Mouse (Mus musculus): ENCODE data around the gene 4930519G04Rik.
"Not testable (repeated sequence)": the region's sequence is repeated elsewhere in the genome, so short reads cannot be mapped to it uniquely, and the experiment has no call there.

4930519G04Rik gene

DNA sequence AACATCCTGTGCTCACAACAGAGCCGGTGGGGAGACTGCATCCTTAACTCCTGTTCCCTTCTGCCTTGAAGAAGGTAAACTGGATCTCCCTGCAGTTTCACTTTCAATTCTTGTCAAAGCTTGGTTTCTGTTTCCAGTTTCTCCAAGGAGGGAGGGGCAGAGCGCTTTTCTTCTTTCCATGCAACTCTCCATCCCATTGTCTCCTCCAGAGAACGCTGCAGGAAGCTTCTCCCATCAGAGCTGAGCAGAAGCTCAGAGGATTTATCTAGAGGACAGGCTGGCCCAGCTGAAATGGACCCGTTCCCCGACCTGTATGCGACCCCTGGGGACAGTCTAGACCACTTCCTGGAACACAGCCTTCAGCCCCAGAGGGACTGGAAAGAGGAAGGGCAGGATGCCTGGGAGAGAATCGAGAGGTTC is 43.9 kb downstream of the 4930519G04Rik start:
- in situ Hi-C loops (cut with MboI; ENCODE audit: unreplicated experiment in 2 of 2): loop anchor here in 1 of 2 experiments (5.0 kb wide), 1 partner anchor 70 kb away; no protein-coding TSS in a partner anchor

DNA sequence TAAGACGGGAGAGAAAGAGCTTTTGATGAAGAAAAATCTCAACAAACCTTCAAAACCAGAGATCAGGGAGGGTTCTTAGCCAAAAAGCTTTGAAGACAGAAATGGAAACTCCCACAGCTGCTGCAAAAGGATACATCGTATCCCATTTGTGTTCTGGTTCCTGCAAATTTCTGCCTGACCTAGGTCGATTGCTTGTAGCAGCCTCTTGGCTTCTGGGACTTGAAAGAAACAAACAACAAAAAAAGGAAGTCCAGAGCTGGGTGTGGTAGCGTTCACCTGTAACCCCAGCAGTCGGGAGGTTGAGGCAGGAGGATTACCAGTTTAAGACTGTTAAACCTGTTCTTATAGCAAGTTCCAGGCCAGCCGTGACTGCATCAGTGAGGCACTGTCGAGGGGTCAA is 45.4 kb downstream of the 4930519G04Rik start:
- in situ Hi-C loops (cut with MboI; ENCODE audit: unreplicated experiment in 2 of 2): loop anchor here in 1 of 2 experiments (5.0 kb wide), 1 partner anchor 72 kb away; no protein-coding TSS in a partner anchor

DNA sequence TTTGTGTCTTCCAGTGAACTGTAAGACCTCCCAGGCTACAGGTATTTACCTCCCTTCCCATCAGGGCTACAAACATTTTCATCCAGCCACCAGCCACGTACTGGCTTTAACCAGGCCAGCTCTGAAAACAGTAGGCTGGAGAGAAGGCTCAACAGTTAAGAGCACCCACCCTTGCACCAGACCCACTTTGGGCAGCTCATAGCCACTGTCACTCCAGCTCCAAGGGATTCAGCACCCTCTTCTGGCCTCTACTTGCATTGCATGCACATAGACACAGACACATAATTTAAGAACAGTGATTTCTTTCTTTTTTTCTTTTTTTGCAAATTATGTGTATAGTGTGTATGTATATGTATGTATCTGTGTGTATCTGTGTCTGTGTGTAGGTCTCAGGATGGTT is 48.9 kb downstream of the 4930519G04Rik start:
- in situ Hi-C loops (cut with MboI; ENCODE audit: unreplicated experiment in 2 of 2): loop anchor here in 1 of 2 experiments (5.0 kb wide), 2 partner anchors 75 to 195 kb away; partner anchors contain the start of gene Tchp

DNA sequence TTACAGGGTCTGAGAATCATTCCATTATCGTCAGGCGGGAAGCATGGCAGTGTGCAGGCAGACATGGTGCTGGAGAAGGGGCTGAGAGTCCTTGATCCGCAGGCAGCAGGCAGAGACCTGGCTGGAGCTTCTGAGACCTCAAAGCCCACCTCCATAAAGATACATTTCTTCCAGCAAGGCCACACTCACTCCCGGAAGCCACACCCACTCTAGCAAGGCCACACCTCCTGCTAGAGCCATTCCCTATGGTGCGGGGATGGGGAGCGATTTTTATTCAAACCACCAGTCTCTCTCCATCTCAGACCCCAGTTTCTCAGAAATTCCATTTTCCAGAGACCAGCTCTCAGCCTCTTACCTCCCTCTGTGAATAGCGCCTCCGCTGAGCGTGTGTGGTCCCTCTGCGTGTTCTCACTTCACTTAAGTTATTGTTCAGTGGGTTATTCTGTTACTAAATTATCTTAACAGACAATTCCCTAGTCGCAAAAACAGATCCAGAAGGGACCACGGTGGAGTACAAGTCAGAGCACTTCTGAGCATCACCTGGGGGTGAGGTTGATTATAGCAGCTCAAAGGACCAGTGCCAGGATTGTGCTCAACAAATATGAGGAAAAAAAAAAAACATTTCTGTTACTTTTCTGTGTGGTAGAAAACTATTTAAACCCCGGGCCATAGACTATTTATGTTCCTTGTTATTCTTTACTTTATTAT is 55.3 kb downstream of the 4930519G04Rik start:
- in situ Hi-C loops (cut with MboI; ENCODE audit: unreplicated experiment in 2 of 2): loop anchor here (5.0 kb wide), 2 partner anchors 271 to 276 kb away; no protein-coding TSS in a partner anchor

DNA sequence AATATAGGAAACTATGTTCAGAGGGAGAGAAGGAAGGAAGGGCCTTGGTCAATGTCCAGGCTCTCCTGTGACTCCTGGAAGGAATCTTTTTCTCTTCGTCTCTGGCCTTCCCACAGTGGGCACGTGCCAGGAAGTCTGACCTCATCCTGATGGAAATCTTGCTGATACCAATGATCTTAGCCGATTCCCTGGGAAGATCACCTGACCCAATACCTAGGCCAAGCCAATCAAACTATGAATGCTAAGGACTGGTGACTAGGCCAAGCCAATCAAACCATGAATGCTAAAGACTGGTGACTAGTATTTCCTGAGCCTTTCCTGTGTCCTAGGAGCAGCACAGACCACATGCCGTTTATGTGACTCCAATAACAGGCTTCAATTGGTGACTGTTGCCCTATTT is 60.2 kb downstream of the 4930519G04Rik start:
- in situ Hi-C loops (cut with MboI; ENCODE audit: unreplicated experiment in 2 of 2): loop anchor here in 1 of 2 experiments (5.0 kb wide), 1 partner anchor 206 kb away; the partner anchor contains the start of gene Tchp

DNA sequence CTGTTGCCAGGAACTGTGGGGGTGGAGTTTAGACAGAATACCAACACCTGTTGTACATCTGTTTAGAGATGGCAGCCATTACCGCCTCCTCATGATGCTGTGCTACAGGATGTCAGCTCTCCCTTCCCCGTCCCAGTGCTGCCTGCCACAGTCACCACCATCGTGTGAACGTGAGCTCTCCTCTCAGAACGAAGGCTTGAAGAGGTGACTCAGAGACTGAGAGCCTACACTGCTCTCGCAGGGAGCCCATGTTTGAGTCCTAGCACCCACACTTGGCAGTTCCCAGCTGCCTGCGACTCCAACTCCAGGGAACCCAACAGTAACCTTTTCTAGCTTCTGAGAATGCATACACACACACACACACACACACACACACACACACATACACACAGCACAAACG is 61.4 kb downstream of the 4930519G04Rik start:
- in situ Hi-C loops (cut with MboI; ENCODE audit: unreplicated experiment in 2 of 2): loop anchor here in 1 of 2 experiments (5.0 kb wide), 1 partner anchor 208 kb away; the partner anchor contains the start of gene Tchp

DNA sequence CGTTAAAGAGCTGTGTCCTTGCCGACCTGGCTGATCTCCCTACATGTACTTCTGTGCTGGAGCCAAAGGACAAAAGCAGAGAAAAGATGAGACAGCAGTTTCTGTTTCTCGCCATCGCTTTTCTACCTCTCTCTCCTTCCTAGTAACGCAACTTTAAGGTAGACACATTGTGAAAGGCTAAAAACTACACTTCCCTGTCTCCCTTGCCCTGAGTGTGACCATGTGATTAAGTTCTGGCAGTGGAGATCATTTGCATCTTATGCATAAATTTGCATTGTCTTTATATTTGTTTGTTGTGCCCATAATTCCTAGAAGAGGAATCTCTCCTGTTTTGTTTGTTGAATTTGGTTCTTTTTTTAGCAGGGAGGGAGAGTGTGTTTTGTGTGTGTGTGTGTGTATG is 62.4 kb downstream of the 4930519G04Rik start:
- in situ Hi-C loops (cut with MboI; ENCODE audit: unreplicated experiment in 2 of 2): no loop called here

DNA sequence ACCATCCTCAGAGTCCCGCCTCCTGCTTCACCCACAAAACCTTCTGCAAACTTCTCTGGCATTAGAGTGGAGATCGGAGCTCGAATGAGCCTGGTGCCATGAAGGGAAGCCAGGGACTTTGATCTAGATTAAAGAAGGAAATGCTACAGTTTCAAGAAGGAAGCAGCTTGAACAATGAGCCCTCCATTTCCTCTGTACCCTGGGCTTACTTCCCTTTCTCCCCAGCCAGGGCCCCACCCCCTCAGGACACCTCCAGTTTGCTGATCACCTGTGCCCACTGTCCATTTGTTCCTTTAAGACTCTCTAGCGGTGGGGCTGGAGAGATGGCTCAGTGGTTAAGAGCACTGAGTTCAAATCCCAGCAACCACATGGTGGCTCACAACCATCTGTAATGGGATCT is 63.3 kb downstream of the 4930519G04Rik start:
- in situ Hi-C loops (cut with MboI; ENCODE audit: unreplicated experiment in 2 of 2): no loop called here

DNA sequence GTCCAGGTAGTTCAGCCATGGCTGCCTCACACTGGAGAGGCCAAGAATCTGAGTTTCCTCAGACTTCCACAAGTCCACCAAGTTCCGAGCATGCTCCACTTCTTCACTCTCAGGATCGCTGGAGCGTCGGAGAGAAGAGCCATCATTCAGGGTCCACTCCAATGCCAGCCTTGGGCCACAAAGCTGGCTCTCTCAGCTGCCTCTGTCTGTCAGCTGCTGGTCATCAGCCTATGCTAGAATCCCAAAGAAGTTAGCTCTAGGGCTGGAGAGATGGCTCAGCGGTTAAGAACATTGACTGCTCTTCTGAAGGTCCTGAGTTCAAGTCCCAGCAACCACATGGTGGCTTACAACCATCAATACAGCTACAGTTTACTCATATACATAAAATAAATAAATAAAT is 63.9 kb downstream of the 4930519G04Rik start:
- in situ Hi-C loops (cut with MboI; ENCODE audit: unreplicated experiment in 2 of 2): not testable (repeated sequence)

DNA sequence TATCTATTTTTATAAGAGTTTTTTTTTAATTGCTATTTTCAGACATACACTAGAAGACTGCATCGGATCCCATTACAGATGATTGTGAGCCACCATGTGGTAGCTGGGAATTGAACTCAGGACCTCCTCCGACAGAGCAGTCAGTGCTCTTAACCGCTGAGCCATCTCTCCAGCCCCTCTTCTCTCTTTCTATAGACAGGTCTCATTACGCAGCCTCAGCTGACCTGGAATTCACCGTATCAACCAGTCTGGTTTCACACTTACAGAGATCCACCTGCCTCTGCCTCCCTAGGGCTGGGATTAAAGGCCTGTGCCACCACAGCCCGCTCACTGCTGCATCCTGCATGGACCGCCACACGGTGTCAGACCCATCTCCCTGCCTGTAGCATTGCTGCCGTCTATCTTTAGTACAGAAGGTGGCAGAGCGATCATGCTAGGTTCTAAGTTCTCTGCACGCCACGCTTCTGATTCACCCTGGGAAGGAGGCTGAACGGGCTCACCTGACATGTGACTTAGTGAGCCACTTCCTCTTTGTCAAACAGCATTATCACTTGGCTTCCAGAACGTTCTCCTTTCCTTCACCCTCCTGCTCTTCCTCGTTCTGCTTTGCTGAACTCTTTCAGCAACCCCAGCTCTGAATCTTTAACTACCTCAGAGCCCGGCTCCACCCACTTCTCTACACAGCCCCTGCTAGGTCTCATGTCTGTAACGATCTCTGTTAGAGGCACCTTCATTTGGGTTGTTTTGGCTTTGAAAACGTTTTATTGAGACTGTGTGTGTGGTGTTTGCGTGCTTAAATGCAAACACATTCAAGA is 68.3 kb downstream of the 4930519G04Rik start:
- in situ Hi-C loops (cut with MboI; ENCODE audit: unreplicated experiment in 2 of 2): no loop called here

DNA sequence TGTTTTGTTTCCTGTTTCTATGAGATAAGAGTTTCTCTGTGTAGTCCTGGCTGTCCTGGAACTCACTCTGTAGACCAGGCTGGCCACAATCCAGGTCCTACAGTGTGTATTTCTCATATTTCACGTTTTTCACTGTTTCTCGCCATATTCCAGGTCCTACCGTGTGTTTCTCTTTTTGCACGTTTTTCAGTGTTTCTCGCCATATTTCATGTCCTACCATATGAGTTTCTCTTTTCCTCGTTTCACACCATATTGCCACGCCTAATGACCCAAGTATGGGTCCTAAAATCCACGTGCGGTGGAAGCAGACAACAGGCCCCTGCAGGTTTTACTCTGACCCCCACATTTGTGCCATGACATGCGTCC is 68.9 kb downstream of the 4930519G04Rik start:
- in situ Hi-C loops (cut with MboI; ENCODE audit: unreplicated experiment in 2 of 2): no loop called here

DNA sequence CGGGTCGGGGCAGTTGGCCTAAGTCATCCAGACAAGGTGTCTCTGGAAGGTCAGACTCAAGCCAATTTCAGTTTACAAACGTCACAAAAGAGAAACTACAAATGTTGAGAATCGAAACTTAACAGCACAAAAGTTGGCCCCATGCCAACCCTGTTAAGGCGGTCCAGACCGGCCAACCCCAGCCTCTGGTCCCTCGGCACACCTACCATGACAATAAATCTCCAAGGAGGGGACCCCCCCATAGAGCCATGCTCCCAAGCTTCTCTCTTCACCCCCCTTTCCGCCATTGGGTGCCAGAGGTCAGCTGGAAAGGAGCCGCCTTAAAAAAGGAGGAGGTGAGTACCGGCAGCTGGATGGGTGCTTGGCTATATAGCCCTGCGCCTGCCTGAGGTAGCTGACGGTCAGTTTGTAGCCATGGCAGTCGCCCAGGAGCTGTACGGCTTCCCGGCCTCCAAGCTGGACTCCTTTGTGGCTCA is 69.6 kb downstream of the 4930519G04Rik start, which contains the start of gene Oasl1:
TSS of gene Oasl1 (plus strand) at position 243 of the 476 bp plus-strand sequence.
- in situ Hi-C loops (cut with MboI; ENCODE audit: unreplicated experiment in 2 of 2): no loop called here

DNA sequence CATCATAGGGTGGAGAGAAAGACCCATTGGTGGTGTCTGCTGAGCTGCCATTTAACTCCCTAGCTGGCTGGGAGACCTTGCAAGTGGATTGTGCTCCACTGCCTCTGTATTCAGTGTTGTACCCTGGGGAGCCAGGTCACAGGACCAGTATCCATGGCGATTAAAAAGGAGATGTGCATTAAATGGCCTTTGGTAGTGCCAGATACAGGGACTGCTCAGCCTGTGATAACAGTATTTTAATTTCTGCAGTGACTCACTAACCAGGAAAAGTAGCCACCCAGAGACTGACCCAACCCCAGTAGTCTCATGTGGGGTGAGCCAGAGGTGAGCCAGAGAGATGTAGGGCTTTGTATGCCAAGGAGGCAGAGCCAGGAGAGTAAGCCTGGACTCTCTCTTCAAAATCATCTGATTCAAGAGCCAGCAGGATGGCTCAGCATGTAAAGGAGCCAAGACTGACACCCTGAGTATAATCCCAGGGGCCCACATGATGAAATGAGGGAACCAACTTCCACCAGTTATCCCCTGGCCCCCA is 72.8 kb downstream of the 4930519G04Rik start:
- in situ Hi-C loops (cut with MboI; ENCODE audit: unreplicated experiment in 2 of 2): no loop called here

DNA sequence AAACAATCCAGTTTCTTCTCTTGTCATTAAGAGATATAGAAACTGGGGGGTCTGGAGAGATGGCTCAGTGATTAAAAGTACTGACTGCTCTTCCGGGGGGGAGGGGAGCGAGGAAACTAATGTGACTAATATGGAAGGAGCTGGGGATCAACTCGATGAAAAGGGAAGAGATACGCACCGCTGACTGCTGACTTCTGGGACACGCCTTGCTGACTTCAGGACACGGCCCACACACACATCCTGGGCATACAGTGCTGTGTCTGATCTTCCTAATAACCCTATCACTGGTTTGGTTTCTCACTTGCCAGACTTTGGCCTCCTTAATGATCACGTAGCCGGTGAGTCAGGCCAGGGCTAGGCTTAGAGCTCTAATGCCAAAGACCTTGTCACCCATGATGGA is 73.3 kb downstream of the 4930519G04Rik start:
- in situ Hi-C loops (cut with MboI; ENCODE audit: unreplicated experiment in 2 of 2): no loop called here

DNA sequence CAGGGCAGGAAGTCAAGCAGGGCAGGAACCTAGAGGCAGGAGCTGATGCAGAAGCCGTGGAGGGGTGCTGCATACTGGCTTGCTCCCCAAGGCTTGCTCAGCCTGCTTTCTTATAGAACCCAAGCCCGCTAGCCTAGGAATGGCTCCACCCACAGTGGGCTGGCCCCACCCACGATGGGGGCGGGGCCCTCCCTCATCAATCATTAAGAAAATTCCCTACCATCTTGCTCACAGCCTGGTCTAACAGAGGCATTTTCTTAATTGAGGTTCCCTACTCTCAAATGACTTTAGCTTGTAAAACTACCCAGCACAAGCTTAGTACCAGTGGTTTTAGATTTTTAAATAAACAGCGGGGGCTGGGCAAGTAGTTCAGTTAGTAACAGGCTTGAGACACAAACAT is 78.2 kb downstream of the 4930519G04Rik start:
- in situ Hi-C loops (cut with MboI; ENCODE audit: unreplicated experiment in 2 of 2): no loop called here

DNA sequence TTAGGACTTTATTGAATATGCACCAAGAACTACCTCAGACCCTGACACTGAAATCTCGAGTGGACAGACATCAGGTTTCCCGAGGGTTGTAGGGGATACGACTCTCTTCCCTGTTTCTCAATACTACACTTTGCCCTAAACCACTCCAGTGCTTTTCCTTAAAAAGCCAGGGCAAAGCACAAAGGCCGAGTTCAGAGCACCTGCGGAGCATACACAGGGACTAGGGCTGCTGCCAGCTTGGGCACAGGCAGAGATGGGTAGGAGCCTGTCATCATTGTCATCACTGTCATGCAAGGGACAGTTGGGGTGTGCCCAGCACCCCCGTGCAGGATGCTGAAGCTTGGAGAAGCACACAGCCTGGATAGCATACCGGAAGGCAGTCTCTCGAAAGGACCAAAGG is 79.7 kb downstream of the 4930519G04Rik start:
- in situ Hi-C loops (cut with MboI; ENCODE audit: unreplicated experiment in 2 of 2): no loop called here

Measured in v-Abl transformed pro-B cells (cell line).